Mouse (Mus musculus): Measurements from ENCODE around the gene Paqr7. TPM values are rescaled to one million over a fixed set of nuclear protein-coding genes. Genes with fewer than 3 reads are reported as not detected.
"Not testable (repeated sequence)": the region's sequence is repeated elsewhere in the genome, so short reads cannot be mapped to it uniquely, and the experiment has no call there.

Paqr7 gene
- total RNA-seq, 2 experiments from 2014 or later: 60.9 to 67.1 TPM

DNA sequence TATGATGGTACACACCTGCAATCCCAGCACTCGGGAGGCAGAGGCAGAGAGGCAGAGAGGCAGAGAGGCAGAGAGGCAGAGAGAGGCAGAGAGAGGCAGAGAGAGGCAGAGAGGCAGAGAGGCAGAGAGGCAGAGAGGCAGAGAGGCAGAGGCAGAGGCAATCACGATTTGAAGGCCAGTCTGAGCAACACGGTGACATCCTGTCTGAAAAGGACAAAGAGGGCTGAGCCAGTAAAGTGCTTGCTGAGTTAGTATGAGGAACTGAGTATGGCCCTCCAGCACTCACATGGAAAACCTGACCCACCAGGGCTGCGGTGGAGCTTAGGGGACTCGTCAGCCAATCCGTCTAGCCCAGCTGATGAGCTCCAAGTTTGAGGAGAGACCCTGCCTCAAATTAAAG lies 2.5 kb downstream of the Paqr7 start:
- DNase-seq (ENCODE audit: low spot score in 2 of 2): not testable (repeated sequence)

- DNase-seq (ENCODE audit: low spot score in 2 of 2): no peak
These were observed 4.6 kb downstream of the Paqr7 start for GRCm38 (mm10) chr4:134501095-134501494.

- DNase-seq (ENCODE audit: low spot score in 2 of 2): no peak
These were observed 7.3 kb downstream of the Paqr7 start for GRCm38 (mm10) chr4:134503686-134504357.

- DNase-seq (ENCODE audit: low spot score in 2 of 2): no peak
These were observed 8.8 kb downstream of the Paqr7 start for GRCm38 (mm10) chr4:134505303-134505789.

DNA sequence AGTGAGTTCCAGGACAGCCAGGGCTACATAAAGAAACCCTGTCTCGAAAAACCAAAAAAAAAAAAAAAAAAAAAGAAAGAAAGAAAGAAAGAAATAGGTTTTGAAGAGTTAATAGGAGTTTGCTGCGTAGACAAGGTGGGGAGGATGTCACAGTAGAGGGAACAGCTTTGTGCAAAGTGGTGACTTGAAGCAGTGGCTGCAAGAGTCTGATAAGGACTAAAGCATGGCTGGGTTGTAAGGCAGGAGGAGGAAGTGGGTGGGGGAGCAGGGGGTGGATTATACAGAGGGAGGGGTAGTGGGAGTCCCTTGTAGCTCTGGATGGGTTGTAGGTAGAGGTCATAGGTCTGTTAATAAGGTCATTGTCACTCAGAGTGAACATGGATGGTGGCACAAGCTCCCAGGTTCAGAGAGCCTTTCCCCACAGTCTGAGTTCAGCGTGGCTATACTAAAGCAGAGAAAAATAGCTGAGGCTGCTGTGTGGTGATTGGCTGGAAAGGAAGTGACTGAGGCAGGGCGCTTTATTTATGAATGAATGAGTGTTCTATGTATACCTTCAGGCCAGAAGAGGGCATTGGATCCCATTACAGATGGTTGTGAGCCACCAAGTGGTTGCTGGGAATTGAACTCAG lies 9.6 kb downstream of the Paqr7 start:
- no peak for DNase-seq (ENCODE audit: low spot score in 2 of 2)

- no peak for DNase-seq (ENCODE audit: low spot score in 2 of 2)
These were observed 10.2 kb downstream of the Paqr7 start for GRCm38 (mm10) chr4:134506713-134507112.

DNA sequence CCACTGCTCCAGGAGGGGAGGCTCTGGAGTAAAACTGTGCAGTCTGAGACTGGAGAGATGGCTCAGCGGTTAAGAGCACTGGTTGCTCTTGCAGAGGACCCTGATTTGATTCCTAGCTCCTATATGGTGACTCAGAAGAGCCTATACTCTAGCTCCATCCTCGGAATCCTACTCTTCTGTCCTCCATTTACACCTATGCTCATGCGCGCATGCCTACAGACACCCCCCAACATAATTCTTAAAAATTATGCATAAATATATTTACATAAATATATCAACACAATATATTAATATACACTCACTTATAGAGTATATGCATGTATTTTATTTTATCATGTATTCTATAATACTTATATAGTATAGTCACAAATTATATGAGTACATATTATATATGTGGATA lies 13.9 kb downstream of the Paqr7 start:
- DNase-seq (ENCODE audit: low spot score in 2 of 2): no peak

DNA sequence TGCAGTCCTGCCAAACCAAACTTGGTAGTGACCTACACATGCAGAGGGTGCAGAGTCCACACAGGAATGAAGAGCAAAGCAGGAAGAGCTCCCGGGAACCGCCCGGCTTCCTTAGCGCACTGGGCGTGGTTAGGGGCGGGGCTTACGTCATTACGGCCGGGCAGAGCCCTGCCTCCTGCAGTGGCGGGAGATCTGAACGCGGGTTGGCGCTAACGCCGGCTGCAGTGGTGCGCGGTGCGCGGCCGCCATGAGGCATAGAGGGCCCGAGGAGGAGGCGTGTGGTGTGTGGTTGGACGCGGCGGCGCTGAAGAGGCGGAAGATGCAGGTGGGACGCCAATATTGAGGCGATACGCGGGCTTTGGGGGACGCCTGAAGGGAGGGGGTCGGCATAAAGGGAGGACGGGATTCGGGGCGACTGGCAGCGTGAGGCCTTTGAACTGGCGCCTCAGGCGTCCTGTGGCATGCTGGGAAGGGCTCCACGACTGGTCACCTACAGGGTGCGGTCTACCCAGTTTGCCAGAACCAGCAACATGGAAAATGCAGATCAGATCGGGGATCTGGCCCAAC lies 14.4 kb downstream of the Paqr7 start, which contains the start of gene Aunip:
Gene Aunip (plus strand): TSS at position 155 of the 567 bp plus-strand sequence.
- peak; percentile 67 to 81 for DNase-seq (ENCODE audit: low spot score in 2 of 2)

DNA sequence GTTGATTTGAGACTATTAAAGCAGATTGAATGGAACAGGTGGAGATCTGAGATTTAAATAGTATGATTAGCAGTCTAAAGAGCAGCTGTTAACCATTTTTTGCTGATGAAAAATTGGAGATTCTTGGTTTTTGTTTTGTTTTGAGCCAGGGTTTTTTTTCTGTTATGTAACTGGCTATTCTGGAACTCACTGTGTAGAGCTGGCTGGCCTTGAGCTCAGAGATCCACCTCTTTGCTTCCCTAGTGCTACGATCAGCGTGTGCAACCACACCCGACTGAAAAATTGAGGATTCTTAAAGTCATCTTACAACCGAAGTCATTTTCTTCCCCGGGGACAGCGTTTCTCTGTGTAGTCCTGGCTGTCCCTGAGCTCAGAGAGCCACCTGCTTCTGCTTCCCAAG lies 15.2 kb downstream of the Paqr7 start:
- DNase-seq (ENCODE audit: low spot score in 2 of 2): no peak

DNA sequence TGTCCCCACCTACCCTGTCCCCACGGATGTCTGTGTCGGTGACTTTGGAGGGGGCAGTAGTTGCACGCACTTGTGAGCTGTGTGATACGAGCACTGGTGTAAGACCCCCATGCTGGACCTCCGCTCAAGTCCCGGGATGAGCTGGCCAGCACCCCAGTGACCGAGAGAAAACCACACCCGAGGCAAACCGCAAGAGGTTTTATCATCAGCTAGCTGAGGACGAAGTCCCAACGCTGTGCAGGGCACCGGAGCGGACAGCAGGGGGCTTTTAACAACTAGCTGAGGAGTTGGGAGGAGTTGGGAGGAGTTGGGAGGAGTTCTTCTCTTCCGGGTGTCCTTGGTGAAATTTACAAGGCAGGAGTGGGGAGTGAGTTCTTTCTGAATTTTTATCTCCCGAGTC lies 16.3 kb downstream of the Paqr7 start:
- peak in 1 of 2 experiments; percentile 42 for DNase-seq (ENCODE audit: low spot score in 2 of 2)

DNA sequence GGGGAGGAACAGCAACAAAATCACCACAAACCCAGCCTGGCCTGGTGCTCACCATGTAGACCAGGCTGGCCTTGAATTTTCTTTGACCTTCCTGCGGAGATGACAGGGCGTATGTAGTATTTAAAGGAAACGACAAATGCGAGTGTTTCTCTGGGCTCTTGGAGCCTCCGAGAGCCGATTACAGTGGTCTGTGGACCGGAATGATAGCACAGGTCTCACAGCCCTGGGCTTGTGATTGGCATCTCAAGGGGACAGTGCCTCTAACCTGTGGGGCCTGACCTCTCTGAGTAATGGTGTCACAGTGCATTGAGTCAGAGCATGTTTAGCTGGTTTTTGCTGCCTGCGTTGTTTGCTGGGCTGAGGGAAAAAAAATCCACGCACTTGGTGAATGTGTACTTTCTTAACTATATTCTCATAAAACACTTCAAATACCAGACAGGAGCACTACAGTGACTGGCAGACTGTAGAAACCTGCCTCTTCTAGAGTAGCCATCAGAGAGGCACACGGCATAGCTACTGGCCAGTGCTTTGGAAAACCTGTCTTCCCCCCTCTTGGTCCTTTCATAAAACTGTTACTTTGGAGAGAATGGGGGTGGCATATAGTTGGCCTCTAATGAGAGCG lies 17.9 kb downstream of the Paqr7 start:
- no peak for DNase-seq (ENCODE audit: low spot score in 2 of 2)

DNA sequence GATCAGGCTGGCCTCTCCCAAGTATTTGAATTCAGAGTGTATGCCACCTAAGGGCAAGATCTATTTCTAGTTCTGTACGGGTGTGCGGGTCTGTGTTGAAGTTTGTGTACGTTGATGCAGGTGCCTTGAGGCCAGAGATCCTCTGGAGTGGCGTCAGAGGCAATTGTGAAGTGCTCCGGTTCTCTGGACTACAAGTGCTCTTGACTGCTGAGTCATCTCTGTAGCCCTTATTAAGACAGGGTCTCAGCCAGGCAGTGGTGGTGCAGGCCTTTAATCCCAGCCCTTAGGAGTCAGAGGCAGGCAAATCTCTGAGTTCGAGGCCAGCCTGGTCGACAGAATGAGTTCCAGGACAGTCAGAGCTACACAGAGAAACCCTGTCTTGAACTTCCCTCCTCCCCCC lies 19.1 kb downstream of the Paqr7 start:
- DNase-seq (ENCODE audit: low spot score in 2 of 2): no peak

GRCm38 (mm10) chr4:134516981-134517380 lies 20.5 kb downstream of the Paqr7 start:
- DNase-seq (ENCODE audit: low spot score in 2 of 2): peak in 1 of 2 experiments; percentile 50

DNA sequence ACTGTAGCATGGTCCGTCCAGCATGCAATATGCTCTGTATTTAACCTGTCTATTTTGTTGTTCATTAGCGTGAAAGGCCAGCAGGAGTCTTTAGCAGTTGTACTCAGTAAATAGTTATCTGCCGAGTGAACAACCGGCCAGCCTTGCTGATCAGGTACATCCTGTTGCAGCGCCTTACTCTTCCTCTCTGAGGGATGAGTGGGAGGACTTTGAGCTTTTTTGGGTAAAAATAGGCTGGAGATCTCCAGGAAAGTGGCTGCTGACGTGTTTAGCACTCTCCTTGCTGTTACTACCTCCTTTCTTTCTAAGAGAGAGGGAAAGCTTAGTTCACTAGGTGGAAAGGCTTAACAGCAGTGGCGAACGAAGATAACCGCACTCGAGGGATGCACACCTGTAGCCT lies 21.2 kb downstream of the Paqr7 start:
- DNase-seq (ENCODE audit: low spot score in 2 of 2): no peak

- peak in 1 of 2 experiments; percentile 80 for DNase-seq (ENCODE audit: low spot score in 2 of 2)
These were observed 22.0 kb downstream of the Paqr7 start for GRCm38 (mm10) chr4:134518541-134518940.

DNA sequence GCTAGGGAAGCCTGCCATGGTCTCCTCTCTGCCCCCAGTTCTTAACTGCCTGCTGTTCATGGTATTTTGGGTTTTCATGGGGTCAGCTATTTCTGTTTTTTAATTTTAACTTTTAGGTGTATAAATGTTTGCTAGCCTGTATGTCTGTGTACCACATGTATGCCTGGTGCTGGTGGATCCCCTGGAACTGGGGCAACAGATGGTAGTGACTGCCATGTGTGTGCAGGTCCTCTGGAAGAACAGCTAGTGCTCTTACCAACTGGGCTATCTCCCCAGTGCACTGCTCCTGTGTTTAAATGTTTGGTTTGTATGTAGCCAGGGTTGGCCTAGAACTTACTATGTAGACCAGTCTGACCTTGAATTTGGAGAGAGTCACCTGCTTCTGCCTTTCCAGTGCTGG lies 22.8 kb downstream of the Paqr7 start:
- DNase-seq (ENCODE audit: low spot score in 2 of 2): peak in 1 of 2 experiments; percentile 73

DNA sequence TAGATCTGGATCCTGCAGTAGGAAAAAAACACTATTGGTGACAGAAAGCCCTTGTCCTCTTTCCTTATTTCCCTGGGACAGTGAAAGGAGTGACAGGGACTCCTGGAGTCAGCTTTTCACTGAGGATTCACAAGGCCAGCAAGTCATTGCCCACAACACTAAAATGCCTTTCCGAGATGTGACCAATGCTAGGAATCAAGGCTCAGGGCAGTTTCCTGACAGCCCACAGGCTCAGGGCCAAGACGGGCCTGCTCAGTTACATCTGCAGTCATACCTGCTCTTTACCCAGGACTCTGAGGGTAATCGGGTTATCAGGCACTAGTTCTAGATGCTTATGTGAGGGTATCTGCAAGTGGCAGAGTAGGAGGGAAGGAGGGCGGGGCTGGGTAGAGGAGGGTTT lies 26.9 kb downstream of the Paqr7 start:
- DNase-seq (ENCODE audit: low spot score in 2 of 2): no peak

- DNase-seq (ENCODE audit: low spot score in 2 of 2): no peak
These were observed 29.3 kb downstream of the Paqr7 start for GRCm38 (mm10) chr4:134525806-134526205.

DNA sequence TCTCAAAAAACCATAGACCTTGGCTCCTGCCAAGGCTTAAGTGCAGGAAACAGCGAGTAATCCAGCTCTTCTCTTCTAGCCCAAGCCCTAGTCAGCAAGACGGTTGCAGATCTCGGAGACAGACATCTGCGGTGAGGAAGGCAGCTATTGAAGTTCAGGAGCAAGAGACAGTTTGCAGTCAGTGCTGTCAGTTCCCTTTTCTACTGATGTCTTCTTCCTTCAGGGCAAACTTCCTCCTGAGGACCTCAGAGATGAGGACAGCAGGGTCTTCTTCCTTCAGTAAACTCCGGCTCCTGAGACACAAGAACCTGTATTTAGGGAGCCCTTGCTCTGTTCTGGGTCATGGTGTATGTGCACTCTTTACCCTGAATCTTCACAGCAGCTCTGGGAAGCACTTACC lies 29.7 kb downstream of the Paqr7 start:
- DNase-seq (ENCODE audit: low spot score in 2 of 2): no peak

DNA sequence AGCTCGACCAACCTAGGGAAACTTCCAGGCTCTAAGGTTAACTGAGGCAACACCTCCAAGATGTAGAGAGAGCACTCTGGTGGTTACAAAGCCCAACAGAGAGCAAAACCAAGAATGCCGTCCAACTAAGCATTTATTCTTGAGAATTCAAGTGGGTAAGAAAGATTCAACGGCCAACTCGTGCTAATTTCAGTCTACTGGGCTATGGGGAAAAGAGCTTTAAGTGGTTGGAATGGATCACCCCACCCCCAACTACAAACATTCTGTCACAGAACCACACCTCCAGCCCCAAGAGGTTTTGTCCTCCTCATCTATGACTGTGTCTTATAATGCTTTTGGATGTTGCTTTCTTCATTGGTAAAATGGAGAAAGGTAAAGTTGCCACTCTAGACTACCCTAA lies 36.4 kb downstream of the Paqr7 start:
- no peak for DNase-seq (ENCODE audit: low spot score in 2 of 2)

DNA sequence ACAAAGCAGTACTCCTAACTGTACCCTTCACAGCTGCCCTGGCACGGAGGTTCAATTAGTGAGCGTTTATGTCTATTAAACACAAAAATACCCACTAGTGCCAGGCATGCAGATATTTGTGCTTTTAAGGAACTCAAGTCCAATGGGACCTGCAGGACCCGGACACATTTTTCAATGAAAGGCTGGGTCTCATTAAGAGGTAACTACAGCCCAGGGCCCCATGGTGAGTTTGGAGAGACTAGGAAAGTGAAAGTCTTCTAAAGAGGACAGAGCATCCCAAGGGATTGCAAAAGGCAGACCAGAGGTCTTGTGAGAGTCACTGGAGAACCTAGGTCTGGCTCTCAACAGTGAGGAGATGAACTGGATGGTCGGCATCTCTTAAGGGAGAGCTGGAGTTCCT lies 36.9 kb downstream of the Paqr7 start:
- DNase-seq (ENCODE audit: low spot score in 2 of 2): no peak

Data from layer of hippocampus, adult 18-20 months (tissue).